Mouse (Mus musculus) liver, postnatal 0 days (tissue): ENCODE measurements around the gene Smndc1.

Experiments
- CTCF ChIP-seq: sonication (generic); IDR thresholded peaks from 2 replicates; pipeline ENCODE4 v1.5.1; 2016; ENCODE audit warnings: antibody characterized with exemption, low read depth
- EP300 ChIP-seq: IDR thresholded peaks from 2 replicates; pipeline ENCODE4 v1.6.1; 2016; ENCODE audit warnings: antibody characterized with exemption, low read depth, mild to moderate bottlenecking

- TF ChIP-seq CTCF, result no peak
- TF ChIP-seq EP300, result no peak
These were observed 31.0 kb downstream of the Smndc1 start for GRCm38 (mm10) chr19:53359160-53360033.
